14 mouse cellular contexts compared by ENCODE assay signal in genomic region chr14:51127648-51128258, GRCm38 (mm10). TPM values are rescaled to one million over a fixed set of nuclear protein-coding genes. Genes with fewer than 3 reads are reported as not detected.
DNase-seq lines count a peak whose midpoint lies in the region; ATAC-seq and TF ChIP-seq lines count a peak whose summit lies in the region.
"Had no signal": no experiment of that assay in that cellular context is flagged by ENCODE, and none has a peak within 500 bp of the region (broad histone marks: within the 10 kb centered on the region; RNA-seq: fewer than 3 reads in every experiment).

No protein-coding gene starts in this region.

- H3K4me2 ChIP-seq in hindbrain, embryonic 14.5 days (replicated peaks): no peak overlapping the region
- H3K4me2 ChIP-seq in hindbrain, embryonic 11.5 days (replicated peaks; ENCODE audit: low read depth, low read length): no peak overlapping the region
- H3K4me2 ChIP-seq: midbrain, embryonic 12.5 days had no signal

- no peak for TF ChIP-seq RAD21 in MEL (IDR thresholded peaks at IDR 0.05; ENCODE audit: low read depth, low read length)

- no peak overlapping the region for H3K27ac ChIP-seq in hindbrain, embryonic 14.5 days
- no peak overlapping the region for H3K27ac ChIP-seq in hindbrain, embryonic 11.5 days (ENCODE audit: low read depth, low read length)
- H3K27ac ChIP-seq in MEL (ENCODE audit: control insufficient read depth, low read depth, low read length): peak overlapping the region; percentile 79
- H3K27ac ChIP-seq in thymus, adult 2 months (ENCODE audit: control insufficient read depth, insufficient read depth, low read length): no peak overlapping the region
- H3K27ac ChIP-seq: midbrain, embryonic 12.5 days had no signal

- TF ChIP-seq EP300 in MEL (IDR thresholded peaks at IDR 0.05; ENCODE audit: low read depth in 1 of 2, low read length in 2 of 2): no peak

- ATAC-seq in hindbrain, embryonic 14.5 days (ENCODE audit: low FRiP score): 0 out of 2 replicates have a peak, but pooled peaks have one; percentile 21
- ATAC-seq in hindbrain, embryonic 11.5 days (ENCODE audit: low FRiP score): no peak
- ATAC-seq in erythroid progenitor cell, adult 5-6 weeks (replicated peaks; ENCODE audit: low FRiP score, poor library complexity, severe bottlenecking): peak; percentile 77
- ATAC-seq: forebrain, embryonic 14.5 days had no signal

- 88% methylated on average over 2 of the region's 2 CpGs for WGBS in hindbrain, embryonic 14.5 days
- 66% methylated on average over 2 of the region's 2 CpGs for WGBS in hindbrain, embryonic 11.5 days
- 72% methylated on average over 2 of the region's 2 CpGs for WGBS in thymus, adult 2 months

- H3K79me2 ChIP-seq in MEL (ENCODE audit: control insufficient read depth, insufficient read depth, low read length, poor library complexity): peaks cover 7% of the 10 kb centered on the region

- H3K9ac ChIP-seq in hindbrain, embryonic 14.5 days: no peak overlapping the region
- H3K9ac ChIP-seq in hindbrain, embryonic 11.5 days (ENCODE audit: low read depth, low read length): no peak overlapping the region
- H3K9ac ChIP-seq in MEL (ENCODE audit: control insufficient read depth, low read depth, low read length, poor library complexity, severe bottlenecking): peak overlapping the region; percentile 42; the same call in 1 of the 2 replicates
- H3K9ac ChIP-seq: midbrain, embryonic 12.5 days had no signal

- H3K4me3 ChIP-seq in hindbrain, embryonic 14.5 days (replicated peaks; ENCODE audit: low read length): no peak overlapping the region
- no peak overlapping the region for H3K4me3 ChIP-seq in hindbrain, embryonic 11.5 days (ENCODE audit: low read depth, low read length)
- H3K4me3 ChIP-seq in MEL (ENCODE audit: control insufficient read depth in 1 of 2, insufficient read depth in 1 of 2, low read depth in 2 of 2, low read length in 2 of 2): no peak overlapping the region
- no peak overlapping the region for H3K4me3 ChIP-seq in thymus, adult 2 months (ENCODE audit: control insufficient read depth, insufficient read depth, low read length)
- H3K4me3 ChIP-seq: midbrain, embryonic 12.5 days had no signal

- H3K27me3 ChIP-seq in hindbrain, embryonic 14.5 days (ENCODE audit: control insufficient read depth, insufficient read depth, low read length): no peaks in the 10 kb centered on the region
- no peaks in the 10 kb centered on the region for H3K27me3 ChIP-seq in hindbrain, embryonic 11.5 days (ENCODE audit: control insufficient read depth, insufficient read depth, low read length)
- no peaks in the 10 kb centered on the region for H3K27me3 ChIP-seq in MEL (ENCODE audit: control insufficient read depth in 1 of 2, insufficient read depth in 2 of 2, low read length in 2 of 2)
- no peaks in the 10 kb centered on the region for H3K27me3 ChIP-seq in thymus, adult 2 months (ENCODE audit: control insufficient read depth, insufficient read depth, low read length)
- H3K27me3 ChIP-seq: midbrain, embryonic 12.5 days had no signal

- no peak for DNase-seq in hindbrain, embryonic 14.5 days (ENCODE audit: low spot score)
- DNase-seq in hindbrain, embryonic 11.5 days (ENCODE audit: low spot score): no peak
- DNase-seq in MEL (ENCODE audit: low read depth, low spot score): peak; percentile 52
- DNase-seq in skeletal muscle tissue, adult 2 months (ENCODE audit: low read depth, low spot score): peak; percentile 9
- no peak for DNase-seq in thymus, adult 2 months
- DNase-seq in ovary, postnatal 14 days (ENCODE audit: low spot score): no peak
- no peak for DNase-seq in gastrocnemius, adult 8-10 months (ENCODE audit: low spot score in 2 of 2)
- DNase-seq: adrenal gland, adult 2 months; cerebellum, adult 9-11 months; thymus, postnatal 14 days had no signal

- no peak; a peak in 1 of 4 replicates for TF ChIP-seq POLR2A in MEL (IDR thresholded peaks at IDR 0.05; ENCODE audit: control insufficient read depth in 1 of 2, insufficient read depth in 1 of 2, low read depth in 1 of 2, low read length in 2 of 2, poor library complexity in 1 of 2)
- no peak for TF ChIP-seq POLR2A in thymus, adult 2 months (IDR thresholded peaks at IDR 0.05; ENCODE audit: control insufficient read depth, extremely low read depth, insufficient read depth, low read length, poor library complexity)

- no peaks in the 10 kb centered on the region for H3K36me3 ChIP-seq in hindbrain, embryonic 14.5 days (replicated peaks; ENCODE audit: control insufficient read depth, insufficient read depth)
- no peaks in the 10 kb centered on the region for H3K36me3 ChIP-seq in hindbrain, embryonic 11.5 days (ENCODE audit: control insufficient read depth, insufficient read depth, low read length)
- H3K36me3 ChIP-seq in MEL (ENCODE audit: control insufficient read depth in 1 of 2, insufficient read depth in 2 of 2, low read length in 2 of 2): peaks cover 0 to 41% of the 10 kb centered on the region in 2 experiments; a peak in 2 of 4 replicates
- H3K36me3 ChIP-seq in thymus, adult 2 months (ENCODE audit: control insufficient read depth, insufficient read depth, low read length): no peaks in the 10 kb centered on the region
- H3K36me3 ChIP-seq: midbrain, embryonic 12.5 days had no signal

- no peaks in the 10 kb centered on the region for H3K4me1 ChIP-seq in hindbrain, embryonic 14.5 days (replicated peaks; ENCODE audit: control insufficient read depth, insufficient read depth, low read length)
- no peaks in the 10 kb centered on the region for H3K4me1 ChIP-seq in hindbrain, embryonic 11.5 days (replicated peaks; ENCODE audit: control insufficient read depth, insufficient read depth, low read length)
- H3K4me1 ChIP-seq in MEL (ENCODE audit: control insufficient read depth in 1 of 2, insufficient read depth in 2 of 2, low read length in 2 of 2): peaks cover 16 to 41% of the 10 kb centered on the region in 2 experiments
- H3K4me1 ChIP-seq in thymus, adult 2 months (replicated peaks; ENCODE audit: control insufficient read depth, insufficient read depth, low read length): peaks cover 4% of the 10 kb centered on the region; the same call in 1 of the 2 replicates
- H3K4me1 ChIP-seq: midbrain, embryonic 12.5 days had no signal

- H3K9me3 ChIP-seq in hindbrain, embryonic 14.5 days (ENCODE audit: control insufficient read depth, low read length): 0 out of 2 replicates have a peak, but pooled peaks cover 5% of the 10 kb centered on the region
- no peaks in the 10 kb centered on the region for H3K9me3 ChIP-seq in hindbrain, embryonic 11.5 days (ENCODE audit: control insufficient read depth, low read length)
- no peaks in the 10 kb centered on the region for H3K9me3 ChIP-seq in MEL (replicated peaks; ENCODE audit: insufficient read depth, low read length)
- H3K9me3 ChIP-seq: midbrain, embryonic 12.5 days had no signal

- no peak for TF ChIP-seq CTCF in MEL (IDR thresholded peaks at IDR 0.05 in 2 of 3, conservative IDR thresholded peaks at IDR 0.05 in 1 of 3; ENCODE audit: control insufficient read depth in 1 of 3, insufficient read depth in 1 of 3, low read depth in 2 of 3, low read length in 3 of 3, poor library complexity in 1 of 3, severe bottlenecking in 1 of 3)
- no peak for TF ChIP-seq CTCF in thymus, adult 2 months (IDR thresholded peaks at IDR 0.05; ENCODE audit: borderline replicate concordance, control insufficient read depth, extremely low read depth, insufficient read depth, low read length, poor library complexity)

RNA-seq across cellular contexts. Expression of gene Rnase6, which starts 4.0 kb away (rescaled TPM):
- polyA plus RNA-seq in hindbrain, embryonic 14.5 days (2014; fragmentation: Nextera tagmentation; extraction: Ambion mirVana): 0.39 and 0.41 TPM in 2 replicates
- 0.24 TPM in 1 of 2 replicates, not detected in the other for polyA plus RNA-seq in hindbrain, embryonic 11.5 days (2014; fragmentation: Nextera tagmentation; extraction: Ambion mirVana)
- 65.0 and 73.4 TPM in 2 replicates for total RNA-seq in MEL (2012; rRNA removed)
- polyA plus RNA-seq in MEL (2012; ENCODE audit: insufficient read depth in 1 of 2, insufficient read length in 2 of 2, low read depth in 1 of 2, low replicate concordance in 2 of 2, missing spikeins in 1 of 2): 10 to 100 TPM in 1 of 2 experiments, not detected in 1; 49.2 TPM
- total RNA-seq in erythroid progenitor cell, adult 5-6 weeks (2015; ENCODE audit: low replicate concordance): 10.5 and 25.6 TPM in 2 replicates
- total RNA-seq in erythroid progenitor cell, adult 5-6 weeks (2017; ENCODE audit: low replicate concordance): 11.7 and 13.3 TPM in 2 replicates
- 14.2 and 19.1 TPM in 2 replicates for polyA plus RNA-seq in thymus, adult 2 months (2012; rRNA removed)
- total RNA-seq in gastrocnemius, adult 8-10 months (2022): not detected

RNA-seq across cellular contexts. Expression of gene Eddm3b, which starts 13.5 kb away (rescaled TPM):
- not detected in 2 replicates for polyA plus RNA-seq in hindbrain, embryonic 14.5 days (2014; fragmentation: Nextera tagmentation; extraction: Ambion mirVana)
- polyA plus RNA-seq in hindbrain, embryonic 11.5 days (2014; fragmentation: Nextera tagmentation; extraction: Ambion mirVana): 0.15 and 0.24 TPM in 2 replicates
- not detected in 2 replicates for total RNA-seq in MEL (2012; rRNA removed)
- not detected for polyA plus RNA-seq in MEL (2012; ENCODE audit: insufficient read depth in 1 of 2, insufficient read length in 2 of 2, low read depth in 1 of 2, low replicate concordance in 2 of 2, missing spikeins in 1 of 2)
- not detected in 2 replicates for total RNA-seq in erythroid progenitor cell, adult 5-6 weeks (2015; ENCODE audit: low replicate concordance)
- not detected in 2 replicates for total RNA-seq in erythroid progenitor cell, adult 5-6 weeks (2017; ENCODE audit: low replicate concordance)
- polyA plus RNA-seq in thymus, adult 2 months (2012; rRNA removed): not detected in 2 replicates
- total RNA-seq in gastrocnemius, adult 8-10 months (2022): not detected
- total RNA-seq: adrenal gland, adult 2 months; left cerebral cortex, postnatal 25 days had no signal
- polyA plus RNA-seq: adrenal gland, adult 2 months; forebrain, embryonic 14.5 days; midbrain, embryonic 12.5 days had no signal

RNA-seq across cellular contexts. Expression of gene Rnase1, which starts 18.8 kb away (rescaled TPM):
- 0.50 and 0.54 TPM in 2 replicates for polyA plus RNA-seq in hindbrain, embryonic 14.5 days (2014; fragmentation: Nextera tagmentation; extraction: Ambion mirVana)
- 0.20 TPM in 1 of 2 replicates, not detected in the other for polyA plus RNA-seq in hindbrain, embryonic 11.5 days (2014; fragmentation: Nextera tagmentation; extraction: Ambion mirVana)
- total RNA-seq in MEL (2012; rRNA removed): not detected in 2 replicates
- under 1 TPM in 1 of 2 experiments, not detected in 1; 0.07 TPM for polyA plus RNA-seq in MEL (2012; ENCODE audit: insufficient read depth in 1 of 2, insufficient read length in 2 of 2, low read depth in 1 of 2, low replicate concordance in 2 of 2, missing spikeins in 1 of 2)
- not detected in 2 replicates for total RNA-seq in erythroid progenitor cell, adult 5-6 weeks (2015; ENCODE audit: low replicate concordance)
- not detected in 2 replicates for total RNA-seq in erythroid progenitor cell, adult 5-6 weeks (2017; ENCODE audit: low replicate concordance)
- 5.2 and 6.4 TPM in 2 replicates for polyA plus RNA-seq in thymus, adult 2 months (2012; rRNA removed)
- not detected for total RNA-seq in gastrocnemius, adult 8-10 months (2022)
- polyA plus RNA-seq: adrenal gland, adult 2 months; midbrain, embryonic 12.5 days had no signal

RNA-seq across cellular contexts. Expression of gene Rnase2b, which starts 34.3 kb away (rescaled TPM):
- not detected in 2 replicates for polyA plus RNA-seq in hindbrain, embryonic 14.5 days (2014; fragmentation: Nextera tagmentation; extraction: Ambion mirVana)
- polyA plus RNA-seq in hindbrain, embryonic 11.5 days (2014; fragmentation: Nextera tagmentation; extraction: Ambion mirVana): not detected in 2 replicates
- not detected in 2 replicates for total RNA-seq in MEL (2012; rRNA removed)
- not detected for polyA plus RNA-seq in MEL (2012; ENCODE audit: insufficient read depth in 1 of 2, insufficient read length in 2 of 2, low read depth in 1 of 2, low replicate concordance in 2 of 2, missing spikeins in 1 of 2)
- total RNA-seq in erythroid progenitor cell, adult 5-6 weeks (2015; ENCODE audit: low replicate concordance): not detected in 2 replicates
- total RNA-seq in erythroid progenitor cell, adult 5-6 weeks (2017; ENCODE audit: low replicate concordance): not detected in 2 replicates
- polyA plus RNA-seq in thymus, adult 2 months (2012; rRNA removed): not detected in 2 replicates
- not detected for total RNA-seq in gastrocnemius, adult 8-10 months (2022)
- total RNA-seq: adrenal gland, adult 2 months; left cerebral cortex, postnatal 25 days had no signal
- polyA plus RNA-seq: adrenal gland, adult 2 months; forebrain, embryonic 14.5 days; midbrain, embryonic 12.5 days had no signal

RNA-seq across cellular contexts. Expression of gene Ang, which starts 36.8 kb away (rescaled TPM):
- 4.8 and 5.2 TPM in 2 replicates for polyA plus RNA-seq in hindbrain, embryonic 14.5 days (2014; fragmentation: Nextera tagmentation; extraction: Ambion mirVana)
- 2.8 and 3.0 TPM in 2 replicates for polyA plus RNA-seq in hindbrain, embryonic 11.5 days (2014; fragmentation: Nextera tagmentation; extraction: Ambion mirVana)
- total RNA-seq in MEL (2012; rRNA removed): not detected in 2 replicates
- not detected for polyA plus RNA-seq in MEL (2012; ENCODE audit: insufficient read depth in 1 of 2, insufficient read length in 2 of 2, low read depth in 1 of 2, low replicate concordance in 2 of 2, missing spikeins in 1 of 2)
- 8.0 and 17.7 TPM in 2 replicates for total RNA-seq in erythroid progenitor cell, adult 5-6 weeks (2015; ENCODE audit: low replicate concordance)
- 2.2 TPM in 1 of 2 replicates, not detected in the other for total RNA-seq in erythroid progenitor cell, adult 5-6 weeks (2017; ENCODE audit: low replicate concordance)
- polyA plus RNA-seq in thymus, adult 2 months (2012; rRNA removed): 5.3 and 7.5 TPM in 2 replicates
- 1 to 10 TPM; 1.2 to 3.0 (median 1.6) TPM for total RNA-seq in gastrocnemius, adult 8-10 months (2022)

Comparison
In these comparisons a context has a peak if more than half of its experiments do, and no peak if none do; other contexts are left out.
1. DNase-seq: peak in MEL (single experiment) and skeletal muscle tissue, adult 2 months (single experiment); none in hindbrain, embryonic 14.5 days (single experiment), hindbrain, embryonic 11.5 days (single experiment), thymus, adult 2 months (single experiment), ovary, postnatal 14 days (single experiment) and gastrocnemius, adult 8-10 months (0 of 2).